Mouse (Mus musculus) heart, embryonic 14.5 days (tissue): ENCODE results near the gene A030005L19Rik. TPM values are rescaled to one million over a fixed set of nuclear protein-coding genes. Genes with fewer than 3 reads are reported as not detected.

Source experiments
- ATAC-seq: fragments of 200-750 bp; cut with Nextera tagmentation; 2 replicates; pipeline ENCODE4 v1.8.0; 2017; ENCODE audit warnings: low read depth, moderate TSS enrichment; ENCODE audit not compliant: insufficient number of reproducible peaks, insufficient read depth, low FRiP score
- H3K27ac ChIP-seq, 2 experiments: fragments of 200-500 bp in 1 of 2; fragments of 300-500 bp in 1 of 2; sonication (generic) in 1 of 2; replicated peaks in 1 of 2; 2 replicates each; pipeline ENCODE4 v1.5.1; 2012 to 2014; ENCODE audit warnings: low read depth in 2 of 2, low read length in 2 of 2, control low read depth in 1 of 2, mild to moderate bottlenecking in 1 of 2, mixed read lengths in 1 of 2; ENCODE audit not compliant: control insufficient read depth in 1 of 2, insufficient read depth in 1 of 2
- H3K27me3 ChIP-seq: fragments of 300-500 bp; sonication (generic); 2 replicates; pipeline ENCODE4 v1.6.1; 2014; ENCODE audit warnings: mild to moderate bottlenecking, low read length, control low read depth; ENCODE audit not compliant: control insufficient read depth, insufficient read depth
- H3K36me3 ChIP-seq: fragments of 300-500 bp; sonication (generic); 2 replicates; pipeline ENCODE4 v1.6.1; 2014; ENCODE audit warnings: mild to moderate bottlenecking, control low read depth, low read length, mixed read lengths; ENCODE audit not compliant: control insufficient read depth, insufficient read depth
- H3K4me1 ChIP-seq, 2 experiments: fragments of 200-500 bp in 1 of 2; fragments of 300-500 bp in 1 of 2; sonication (generic) in 1 of 2; 2 replicates each; pipeline ENCODE4 v1.6.1; 2012 to 2014; ENCODE audit warnings: low read length in 2 of 2, control low read depth in 1 of 2, mixed read lengths in 1 of 2; ENCODE audit not compliant: control insufficient read depth in 2 of 2, insufficient read depth in 2 of 2
- H3K4me2 ChIP-seq: fragments of 300-500 bp; sonication (generic); 2 replicates; pipeline ENCODE4 v1.6.1; 2014; ENCODE audit warnings: mild to moderate bottlenecking, low read length
- H3K4me3 ChIP-seq, 2 experiments: fragments of 200-500 bp in 1 of 2; fragments of 300-500 bp in 1 of 2; sonication (generic) in 1 of 2; 2 replicates each; pipeline ENCODE4 v1.5.1; 2012 to 2014; ENCODE audit warnings: low read length in 2 of 2, mild to moderate bottlenecking in 2 of 2, control low read depth in 1 of 2, low read depth in 1 of 2, moderate library complexity in 1 of 2; ENCODE audit not compliant: control insufficient read depth in 1 of 2, insufficient read depth in 1 of 2
- H3K9ac ChIP-seq: fragments of 300-500 bp; sonication (generic); 2 replicates; pipeline ENCODE4 v1.6.1; 2014; ENCODE audit warnings: mild to moderate bottlenecking, low read length
- H3K9me3 ChIP-seq: fragments of 300-500 bp; sonication (generic); 2 replicates; pipeline ENCODE4 v1.6.1; 2016; ENCODE audit warnings: low read length, control low read depth; ENCODE audit not compliant: control insufficient read depth
- WGBS: fragments of 180-500 bp; shearing (Covaris S2); extraction: QIAGEN DNeasy Blood & Tissue Kit; methylation state at CpG from one replicate; pipeline ENCODE4 v1.1.7; 2014; 5-methylcytosine and 5-hydroxymethylcytosine counted together
- polyA plus RNA-seq: library from polyadenylated mRNA; unstranded; fragments of >200 nt; fragmentation: Nextera tagmentation; extraction: Ambion mirVana; gene quantifications from 2 replicates; pipeline ENCODE4 v1.2.1, GENCODE M21; 2014

A030005L19Rik gene
- polyA plus RNA-seq = not detected in 2 replicates

GRCm38 (mm10) chr1:82913025-82913424 is at the start of gene A030005L19Rik:
A030005L19Rik (plus strand) TSS chr1:82913325.
- Histone ChIP-seq H3K36me3 (no peaks in the 10 kb centered on the region), H3K9me3 (no peaks in the 10 kb centered on the region), H3K9ac (no peak within 1 kb of the TSS), H3K4me3 (no peak within 1 kb of the TSS), H3K4me2 (no peak within 1 kb of the TSS), H3K4me1 (no peaks in the 10 kb centered on the region), H3K27ac (no peak within 1 kb of the TSS), H3K27me3 (no peaks in the 10 kb centered on the region)
- 84% methylated on average over 3 of the region's 3 CpGs for WGBS
- ATAC-seq = no peak

- H3K9me3 ChIP-seq = no peaks in the 10 kb centered on the region
- peaks cover 0 to 15% of the 10 kb centered on the region in 2 experiments; a peak in 3 of 4 replicates for H3K4me1 ChIP-seq
- H3K9ac ChIP-seq = no peak overlapping the region
- H3K4me3 ChIP-seq = no peak overlapping the region
- ATAC-seq = no peak
- WGBS = 80% methylated on average over 3 of the region's 3 CpGs
- H3K27me3 ChIP-seq = no peaks in the 10 kb centered on the region
- H3K36me3 ChIP-seq = peaks cover 22% of the 10 kb centered on the region
- H3K4me2 ChIP-seq = no peak overlapping the region
- no peak overlapping the region for H3K27ac ChIP-seq
Measured at GRCm38 (mm10) chr1:82870202-82870601, 42.9 kb upstream of the A030005L19Rik start.

- Histone ChIP-seq H3K36me3 (peaks cover 71% of the 10 kb centered on the region), H3K9ac (no peak overlapping the region), H3K4me3 (no peak overlapping the region), H3K4me1 (no peaks in the 10 kb centered on the region), H3K27ac (no peak overlapping the region), H3K27me3 (no peaks in the 10 kb centered on the region), H3K4me2 (no peak overlapping the region), H3K9me3 (no peaks in the 10 kb centered on the region)
- ATAC-seq = no peak
- WGBS = 69% methylated on average over 2 of the region's 2 CpGs
Measured at GRCm38 (mm10) chr1:82879172-82879571, 34.0 kb upstream of the A030005L19Rik start.

GRCm38 (mm10) chr1:82880196-82880595 is 32.9 kb upstream of the A030005L19Rik start:
- ATAC-seq = no peak
- no peak overlapping the region for H3K27ac ChIP-seq
- no peak overlapping the region for H3K4me3 ChIP-seq
- no peaks in the 10 kb centered on the region for H3K27me3 ChIP-seq
- no peaks in the 10 kb centered on the region for H3K9me3 ChIP-seq
- no peak overlapping the region for H3K9ac ChIP-seq
- no peaks in the 10 kb centered on the region for H3K4me1 ChIP-seq
- WGBS = 86% methylated on average over 8 of the region's 8 CpGs
- no peak overlapping the region for H3K4me2 ChIP-seq
- peaks cover 79% of the 10 kb centered on the region for H3K36me3 ChIP-seq

- Histone ChIP-seq H3K27ac (no peak overlapping the region), H3K27me3 (no peaks in the 10 kb centered on the region), H3K4me2 (no peak overlapping the region), H3K9me3 (no peaks in the 10 kb centered on the region), H3K4me3 (no peak overlapping the region), H3K4me1 (no peaks in the 10 kb centered on the region), H3K36me3 (peaks cover 79% of the 10 kb centered on the region), H3K9ac (no peak overlapping the region)
- WGBS = 94% methylated on average over 7 of the region's 7 CpGs
- no peak for ATAC-seq
Measured at GRCm38 (mm10) chr1:82893269-82893668, 19.9 kb upstream of the A030005L19Rik start.

GRCm38 (mm10) chr1:82900567-82900966 is 12.6 kb upstream of the A030005L19Rik start:
- WGBS = 98% methylated on average over 1 of the region's 1 CpGs
- Histone ChIP-seq H3K9me3 (no peaks in the 10 kb centered on the region), H3K27me3 (no peaks in the 10 kb centered on the region), H3K27ac (no peak overlapping the region), H3K36me3 (peaks cover 60% of the 10 kb centered on the region), H3K9ac (no peak overlapping the region), H3K4me1 (0 out of 4 replicates have a peak, but pooled peaks cover 0 to 2% of the 10 kb centered on the region in 2 experiments), H3K4me2 (no peak overlapping the region), H3K4me3 (no peak overlapping the region)
- no peak for ATAC-seq

- H3K4me1 ChIP-seq = 0 out of 4 replicates have a peak, but pooled peaks cover 2 to 3% of the 10 kb centered on the region in 2 experiments
- H3K27ac ChIP-seq = no peak overlapping the region
- no peak overlapping the region for H3K4me2 ChIP-seq
- peaks cover 57% of the 10 kb centered on the region for H3K36me3 ChIP-seq
- no peak overlapping the region for H3K4me3 ChIP-seq
- H3K27me3 ChIP-seq = no peaks in the 10 kb centered on the region
- no peaks in the 10 kb centered on the region for H3K9me3 ChIP-seq
- no peak overlapping the region for H3K9ac ChIP-seq
- ATAC-seq = no peak
- WGBS = 84% methylated on average over 3 of the region's 3 CpGs
Measured at GRCm38 (mm10) chr1:82901201-82901600, 11.9 kb upstream of the A030005L19Rik start.

GRCm38 (mm10) chr1:82905886-82906285 is 7.2 kb upstream of the A030005L19Rik start:
- WGBS = 45% methylated on average over 3 of the region's 3 CpGs
- Histone ChIP-seq H3K4me2 (no peak overlapping the region), H3K36me3 (peaks cover 23% of the 10 kb centered on the region), H3K9me3 (no peaks in the 10 kb centered on the region), H3K27ac (no peak overlapping the region), H3K27me3 (no peaks in the 10 kb centered on the region), H3K4me3 (no peak overlapping the region), H3K9ac (no peak overlapping the region), H3K4me1 (peaks cover 4 to 6% of the 10 kb centered on the region in 2 experiments; a peak in 1 of 4 replicates)
- no peak for ATAC-seq
